Mouse (Mus musculus) G1E-ER4 (cell line): Measurements from ENCODE around the gene Zfp120. TPM values are rescaled to one million over a fixed set of nuclear protein-coding genes. Genes with fewer than 3 reads are reported as not detected.
"Not testable (repeated sequence)": the region's sequence is repeated elsewhere in the genome, so short reads cannot be mapped to it uniquely, and the experiment has no call there.

Experiments
- GATA1 ChIP-seq: IDR thresholded peaks from one replicate; pipeline ENCODE4 v1.8.0; 2012; ENCODE audit warnings: low read length, inconsistent platforms
- polyA plus RNA-seq: library from polyadenylated mRNA; stranded (reverse); fragments of >175 nt; gene quantifications from 2 replicates; pipeline ENCODE4 v1.2.3, GENCODE M21; 2012

Gene Zfp120
- polyA plus RNA-seq: 0.10 and 0.18 TPM in 2 replicates

DNA sequence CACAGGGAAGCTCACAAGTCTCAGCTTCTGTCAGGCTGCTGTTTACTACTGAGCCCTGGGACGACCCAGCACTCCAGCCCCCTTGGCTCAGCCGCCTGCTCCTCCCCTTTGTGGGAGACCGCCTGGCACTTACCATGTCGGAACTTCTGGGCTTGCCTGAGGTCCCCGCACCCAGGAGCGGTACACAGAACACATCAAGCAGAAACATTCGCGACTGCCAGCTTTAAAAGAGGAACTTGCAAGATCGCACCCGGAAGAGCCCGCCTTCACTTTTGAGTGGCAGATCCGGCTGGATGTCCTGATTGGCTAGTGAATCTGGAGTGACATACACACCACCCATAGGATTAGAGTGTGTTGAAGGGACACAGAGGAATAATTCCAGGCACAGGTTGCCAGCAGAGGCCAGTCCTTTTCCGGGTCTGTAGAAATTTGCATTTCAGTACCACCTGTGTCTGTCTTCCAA, at the start of gene Zfp120:
Gene Zfp120 (minus strand): TSS at position 274 of the 463 bp plus-strand sequence.
- TF ChIP-seq GATA1: no peak

DNA sequence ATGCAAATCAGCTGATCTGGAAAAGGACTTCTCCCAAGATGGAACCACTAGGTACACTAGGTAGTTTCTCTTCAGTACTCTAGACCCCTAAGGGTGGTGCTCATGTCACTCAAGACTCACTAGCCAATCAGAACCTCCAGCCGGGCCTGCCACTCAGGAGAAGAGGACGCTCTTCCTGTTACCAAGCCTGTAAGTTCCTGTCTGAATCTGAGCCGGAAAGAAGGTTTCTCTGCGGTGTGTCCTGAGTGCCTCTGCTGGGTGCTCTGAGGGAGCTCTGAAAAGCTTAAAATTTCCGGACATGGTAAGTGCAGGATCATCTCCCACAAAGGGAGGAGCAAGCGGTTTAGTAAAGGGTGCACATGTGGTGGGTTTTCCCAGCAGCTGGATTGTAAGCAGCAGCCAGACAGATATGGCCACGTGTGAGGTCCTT, 45.1 kb upstream of the Zfp120 start, which contains the start of gene Gm14139:
Gene Gm14139 (plus strand): TSS at position 186 of the 430 bp plus-strand sequence.
- not testable (repeated sequence) for TF ChIP-seq GATA1

GRCm38 (mm10) chr2:150179579-150179978, 43.1 kb upstream of the Zfp120 start, which contains the start of gene Gm10770:
Gm10770 (minus strand) TSS chr2:150179679.
- TF ChIP-seq GATA1: not testable (repeated sequence)

DNA sequence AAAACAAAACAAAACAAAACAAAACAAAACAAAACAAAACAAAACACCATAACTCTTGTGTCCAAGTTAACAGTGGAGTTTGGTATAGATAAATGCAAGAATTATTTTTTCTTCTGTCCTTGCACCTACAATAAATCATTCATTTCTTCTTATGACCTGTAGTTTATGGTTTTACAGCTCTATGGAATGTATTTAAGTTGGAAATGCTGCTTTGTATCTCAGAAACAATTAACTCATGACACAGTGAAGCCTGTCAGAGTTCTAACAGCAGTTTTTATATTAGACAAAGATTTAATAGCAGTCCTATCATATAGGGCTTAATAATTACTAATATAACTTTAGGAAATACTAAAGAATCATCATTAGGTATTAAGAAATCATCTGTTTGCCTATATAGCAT, 37.3 kb upstream of the Zfp120 start:
- TF ChIP-seq GATA1: no peak

DNA sequence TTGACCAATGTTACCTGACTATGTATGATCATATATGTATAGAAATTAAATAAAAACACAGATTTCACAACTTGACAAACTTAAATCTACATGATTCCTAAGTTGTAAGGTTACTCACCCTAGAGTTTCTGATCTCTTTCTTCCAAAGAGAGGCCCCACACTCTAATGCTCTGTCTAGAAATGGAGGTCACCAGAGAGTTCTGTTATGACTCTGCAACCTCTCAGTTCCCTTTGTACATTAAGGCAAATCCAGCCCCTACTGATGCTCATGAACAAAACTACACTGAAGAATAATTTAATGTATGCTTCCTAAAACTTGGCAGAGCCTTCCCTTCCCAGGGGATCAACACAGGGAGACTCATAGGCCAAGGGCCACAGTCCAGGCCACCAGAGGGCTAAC, 30.2 kb upstream of the Zfp120 start:
- TF ChIP-seq GATA1: no peak

- TF ChIP-seq GATA1: no peak
Measured at GRCm38 (mm10) chr2:150132773-150133172, 3.7 kb downstream of the Zfp120 start.

DNA sequence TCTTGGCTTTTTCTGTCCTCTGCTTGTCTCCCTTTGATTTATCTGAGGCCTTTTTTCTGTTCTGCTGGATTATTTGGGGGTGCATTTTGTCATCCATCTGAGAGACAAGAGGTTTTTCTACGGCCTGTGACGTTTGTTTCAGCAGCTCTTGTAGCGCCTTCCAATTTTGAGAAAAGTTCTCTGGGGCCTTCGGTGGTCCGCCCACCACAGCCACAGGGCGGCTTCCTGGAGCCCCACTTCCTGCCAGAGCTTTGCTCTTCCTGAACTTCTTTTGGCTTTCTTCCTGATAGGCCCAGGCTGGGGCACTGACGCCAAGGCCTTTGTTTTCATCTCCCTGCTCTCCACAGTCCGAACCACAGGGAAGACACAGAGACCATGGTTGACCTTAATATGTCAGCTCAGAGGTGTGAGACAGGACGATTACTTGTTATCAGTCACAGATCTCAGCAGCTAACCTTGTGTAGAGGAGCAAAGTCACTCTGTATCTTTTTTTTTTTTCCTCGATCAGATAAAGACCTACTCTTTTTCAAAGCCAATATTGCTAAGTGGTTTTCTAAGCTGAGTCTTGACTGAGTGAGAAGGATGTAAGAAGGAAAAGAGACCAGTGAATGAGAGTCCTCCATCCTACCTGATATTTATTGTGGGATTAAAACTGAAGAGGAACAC, 25.1 kb downstream of the Zfp120 start:
- no peak for TF ChIP-seq GATA1

Other genes with a start within 250 kb of the Zfp120 start
- gene Gm10770, start 43.0 kb upstream of the Zfp120 start, polyA plus RNA-seq: not detected in 2 replicates
- not detected in 2 replicates for gene Gm14139, start 45.0 kb upstream of the Zfp120 start, polyA plus RNA-seq
- gene Zfp937, start 81.4 kb upstream of the Zfp120 start, polyA plus RNA-seq: not detected in 2 replicates
- gene Gm21994, start 118.9 kb upstream of the Zfp120 start, polyA plus RNA-seq: 0.08 and 0.31 TPM in 2 replicates
- gene Gm14124, start 120.8 kb upstream of the Zfp120 start, polyA plus RNA-seq: not detected in 2 replicates
- not detected in 2 replicates for gene Gm10130, start 187.0 kb upstream of the Zfp120 start, polyA plus RNA-seq
- gene 3300002I08Rik, start 226.1 kb upstream of the Zfp120 start, polyA plus RNA-seq: not detected in 2 replicates